Mouse (Mus musculus): ENCODE data around the gene Sptbn1. TPM values are rescaled to one million over a fixed set of nuclear protein-coding genes. Genes with fewer than 3 reads are reported as not detected.

Sptbn1 gene
- polyA plus RNA-seq, 1 experiment from 2014 or later: 75.6 TPM

DNA sequence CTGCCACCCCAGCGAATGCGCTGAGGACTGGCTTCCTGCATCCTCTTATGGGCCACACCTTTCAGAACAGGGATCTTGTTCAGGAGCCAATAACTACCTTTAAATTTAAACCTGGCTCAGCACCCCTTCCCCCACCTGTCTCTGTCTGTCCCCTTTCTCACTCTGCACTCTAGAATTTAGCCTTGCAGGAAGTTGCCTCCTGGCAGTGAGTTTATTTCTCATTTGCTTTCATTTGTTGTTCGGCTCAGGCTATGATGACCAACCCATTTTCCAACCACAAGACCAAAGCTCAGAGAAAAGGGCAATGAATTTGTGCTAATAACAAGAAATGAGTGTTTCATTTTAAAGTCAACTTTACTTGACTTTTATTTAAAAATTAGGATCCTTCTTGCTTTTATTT is 77.9 kb downstream of the Sptbn1 start:
- no peak overlapping the region for H3K4me3 ChIP-seq (replicated peaks)
- WGBS: 85% methylated on average over 3 of the region's 3 CpGs
- no peak overlapping the region for H3K4me2 ChIP-seq
- H3K36me3 ChIP-seq: no peaks in the 10 kb centered on the region
- H3K27me3 ChIP-seq: no peaks in the 10 kb centered on the region
- H3K4me1 ChIP-seq (replicated peaks): peaks cover 15% of the 10 kb centered on the region
- no peak overlapping the region for H3K27ac ChIP-seq
- no peaks in the 10 kb centered on the region for H3K9me3 ChIP-seq
- no peak for ATAC-seq (ENCODE audit: insufficient number of reproducible peaks, insufficient read depth, low FRiP score, low TSS enrichment, low read depth)
- H3K9ac ChIP-seq (replicated peaks): no peak overlapping the region

DNA sequence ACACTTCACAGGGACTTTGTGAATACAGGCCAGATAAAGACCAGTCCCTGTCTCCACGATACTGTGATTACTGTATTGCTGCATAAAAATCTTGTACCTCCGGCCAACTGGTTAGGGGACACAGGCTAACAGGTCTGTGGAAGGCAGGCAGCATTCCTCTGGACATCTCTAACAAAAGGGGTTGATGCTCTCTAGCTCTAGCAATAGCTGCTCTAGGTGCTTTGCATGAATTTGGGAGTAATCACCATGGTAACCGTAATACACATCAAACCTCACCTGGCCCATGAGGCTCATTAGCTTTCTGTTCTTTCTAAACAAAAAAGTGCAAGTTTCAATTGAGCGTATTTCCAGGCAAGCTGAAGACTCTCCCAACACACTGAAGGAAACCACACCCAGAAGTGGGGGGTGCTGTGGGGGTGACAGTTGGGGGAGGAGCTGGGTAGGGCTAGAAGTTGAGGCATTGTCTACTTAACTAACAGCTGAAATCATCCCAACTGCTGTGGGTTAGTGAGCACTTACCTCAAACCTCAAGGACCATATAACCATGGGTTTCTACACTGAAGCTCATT is 81.0 kb downstream of the Sptbn1 start:
- Histone ChIP-seq H3K36me3 (peaks cover 6% of the 10 kb centered on the region; the same call in 1 of the 2 replicates), H3K9me3 (no peaks in the 10 kb centered on the region), H3K27me3 (no peaks in the 10 kb centered on the region), H3K9ac (replicated peaks) (no peak overlapping the region), H3K27ac (no peak overlapping the region), H3K4me2 (no peak overlapping the region), H3K4me3 (replicated peaks) (no peak overlapping the region), H3K4me1 (replicated peaks) (peaks cover 23% of the 10 kb centered on the region)
- 86% methylated on average over 4 of the region's 4 CpGs for WGBS
- ATAC-seq (ENCODE audit: insufficient number of reproducible peaks, insufficient read depth, low FRiP score, low TSS enrichment, low read depth): no peak

DNA sequence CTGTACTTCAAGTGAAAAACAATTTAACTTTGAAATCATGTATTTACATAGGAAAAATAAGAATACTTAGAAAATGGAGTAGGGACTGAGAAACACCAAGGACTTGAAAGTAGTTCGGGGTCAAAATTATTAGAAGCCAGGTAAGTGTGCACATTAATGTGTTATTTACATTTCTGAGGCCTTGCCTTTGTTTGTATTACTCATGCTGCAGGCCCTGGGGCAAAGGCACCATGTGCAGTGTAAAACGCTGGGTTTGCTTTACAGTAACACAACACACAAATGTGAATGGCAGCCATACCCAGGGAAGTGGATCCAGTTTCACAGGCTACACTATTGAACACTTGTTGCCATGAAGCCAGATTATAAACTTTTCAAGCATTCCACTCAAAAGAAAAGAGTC is 83.4 kb downstream of the Sptbn1 start:
- Histone ChIP-seq H3K27ac (no peak overlapping the region), H3K27me3 (no peaks in the 10 kb centered on the region), H3K9ac (replicated peaks) (no peak overlapping the region), H3K4me1 (replicated peaks) (peaks cover 22% of the 10 kb centered on the region), H3K4me2 (no peak overlapping the region), H3K9me3 (no peaks in the 10 kb centered on the region), H3K4me3 (replicated peaks) (no peak overlapping the region), H3K36me3 (peaks cover 6% of the 10 kb centered on the region; the same call in 1 of the 2 replicates)
- no peak for ATAC-seq (ENCODE audit: insufficient number of reproducible peaks, insufficient read depth, low FRiP score, low TSS enrichment, low read depth)
- 71% methylated on average over 2 of the region's 2 CpGs for WGBS

DNA sequence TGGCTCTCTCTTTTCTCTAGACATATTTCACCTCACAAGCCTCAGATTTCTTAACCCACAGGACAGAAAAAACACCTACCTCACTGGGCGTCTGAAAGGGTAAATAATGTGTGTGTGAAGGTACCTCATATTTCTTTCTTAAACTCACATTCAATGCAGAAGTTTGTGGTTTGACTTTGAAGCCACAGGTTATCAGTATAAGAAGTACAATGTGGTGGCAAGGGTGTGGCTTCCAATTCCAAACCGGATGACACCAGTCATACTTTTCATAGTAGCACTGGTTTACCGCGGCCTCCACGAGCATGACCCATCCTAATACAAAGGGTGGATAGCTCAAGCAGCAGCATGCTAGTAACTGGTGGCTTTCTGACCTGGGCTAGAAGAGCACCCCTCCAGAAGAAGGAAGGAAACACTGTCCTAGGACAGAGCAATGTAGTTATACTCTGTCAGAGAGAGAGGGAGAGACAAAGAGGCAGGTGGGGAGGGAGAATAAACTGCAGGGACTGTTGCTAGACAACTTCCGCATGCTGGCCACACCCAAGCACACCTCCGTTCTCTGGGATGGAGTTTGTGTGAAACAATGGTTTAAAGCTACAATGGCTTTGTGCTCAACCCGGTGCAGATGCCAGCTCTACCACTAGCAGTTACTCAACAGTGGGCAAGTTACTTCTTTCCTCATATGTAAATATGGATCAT is 85.1 kb downstream of the Sptbn1 start:
- H3K27ac ChIP-seq: no peak overlapping the region
- WGBS: 93% methylated on average over 8 of the region's 8 CpGs
- H3K4me1 ChIP-seq (replicated peaks): peaks cover 22% of the 10 kb centered on the region
- H3K4me3 ChIP-seq (replicated peaks): no peak overlapping the region
- no peaks in the 10 kb centered on the region for H3K9me3 ChIP-seq
- peaks cover 6% of the 10 kb centered on the region; the same call in 1 of the 2 replicates for H3K36me3 ChIP-seq
- ATAC-seq (ENCODE audit: insufficient number of reproducible peaks, insufficient read depth, low FRiP score, low TSS enrichment, low read depth): no peak
- no peak overlapping the region for H3K4me2 ChIP-seq
- H3K27me3 ChIP-seq: no peaks in the 10 kb centered on the region
- H3K9ac ChIP-seq (replicated peaks): no peak overlapping the region

DNA sequence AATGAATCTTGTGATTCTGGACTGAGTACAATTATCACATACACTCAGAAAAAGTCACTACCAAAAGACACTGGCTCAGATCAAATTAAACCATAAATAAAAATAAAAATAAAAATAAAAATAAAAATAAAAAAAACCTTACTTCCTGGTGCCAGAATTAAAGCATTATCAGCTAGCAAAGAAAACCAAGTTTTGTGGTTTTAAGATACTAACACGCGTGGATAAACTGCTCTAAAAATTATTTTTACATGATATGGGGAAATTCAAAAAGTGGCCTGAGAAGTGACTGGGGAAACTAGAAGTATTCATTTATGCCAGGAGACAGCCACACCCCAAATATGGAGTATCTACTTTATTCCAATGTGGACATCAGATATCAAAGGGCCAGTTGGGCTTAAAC is 89.8 kb downstream of the Sptbn1 start:
- Histone ChIP-seq H3K36me3 (peaks cover 4% of the 10 kb centered on the region; the same call in 1 of the 2 replicates), H3K4me1 (replicated peaks) (peaks cover 11% of the 10 kb centered on the region; the same call in 1 of the 2 replicates), H3K27ac (no peak overlapping the region), H3K4me2 (no peak overlapping the region), H3K4me3 (replicated peaks) (no peak overlapping the region), H3K9me3 (no peaks in the 10 kb centered on the region), H3K9ac (replicated peaks) (no peak overlapping the region), H3K27me3 (no peaks in the 10 kb centered on the region)
- no peak for ATAC-seq (ENCODE audit: insufficient number of reproducible peaks, insufficient read depth, low FRiP score, low TSS enrichment, low read depth)
- WGBS: 94% methylated on average over 2 of the region's 2 CpGs

DNA sequence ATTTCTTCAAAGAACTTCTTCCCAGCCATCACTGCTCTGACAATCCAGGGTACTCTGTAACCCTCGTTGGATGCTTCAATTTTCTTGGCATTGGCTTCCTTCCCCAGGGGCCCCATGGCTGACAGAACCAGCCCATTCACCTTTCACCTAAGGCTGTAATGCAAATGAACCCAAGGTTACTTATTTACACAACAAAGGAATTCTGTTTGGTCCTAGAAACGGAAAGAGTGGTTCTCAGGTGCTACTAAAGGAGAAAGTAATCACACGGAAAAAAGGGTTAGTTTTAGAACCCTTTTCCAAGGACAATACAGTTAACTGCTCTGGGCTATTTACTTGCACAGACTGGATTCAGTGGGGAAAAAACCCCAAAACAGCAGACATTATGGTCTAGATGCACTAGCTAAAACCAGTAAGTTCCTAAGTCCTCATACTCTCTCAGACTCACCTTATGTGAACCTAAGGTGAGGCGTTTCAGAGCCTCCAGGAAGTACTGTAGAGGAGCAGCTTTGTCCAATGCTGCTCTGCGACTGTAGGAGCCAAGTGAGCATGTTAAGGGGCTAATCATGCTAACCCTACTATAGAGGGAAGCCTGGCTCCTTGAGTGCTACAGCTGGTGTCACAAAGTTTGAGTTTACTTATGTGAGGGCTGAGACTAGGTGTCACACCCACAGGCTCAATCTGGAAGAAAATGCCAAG is 90.7 kb downstream of the Sptbn1 start:
- Histone ChIP-seq H3K9me3 (no peaks in the 10 kb centered on the region), H3K36me3 (no peaks in the 10 kb centered on the region), H3K4me1 (replicated peaks) (peaks cover 11% of the 10 kb centered on the region; the same call in 1 of the 2 replicates), H3K9ac (replicated peaks) (no peak overlapping the region), H3K4me3 (replicated peaks) (no peak overlapping the region), H3K27me3 (no peaks in the 10 kb centered on the region), H3K27ac (no peak overlapping the region), H3K4me2 (no peak overlapping the region)
- WGBS: 37% methylated on average over 5 of the region's 5 CpGs
- no peak for ATAC-seq (ENCODE audit: insufficient number of reproducible peaks, insufficient read depth, low FRiP score, low TSS enrichment, low read depth)

DNA sequence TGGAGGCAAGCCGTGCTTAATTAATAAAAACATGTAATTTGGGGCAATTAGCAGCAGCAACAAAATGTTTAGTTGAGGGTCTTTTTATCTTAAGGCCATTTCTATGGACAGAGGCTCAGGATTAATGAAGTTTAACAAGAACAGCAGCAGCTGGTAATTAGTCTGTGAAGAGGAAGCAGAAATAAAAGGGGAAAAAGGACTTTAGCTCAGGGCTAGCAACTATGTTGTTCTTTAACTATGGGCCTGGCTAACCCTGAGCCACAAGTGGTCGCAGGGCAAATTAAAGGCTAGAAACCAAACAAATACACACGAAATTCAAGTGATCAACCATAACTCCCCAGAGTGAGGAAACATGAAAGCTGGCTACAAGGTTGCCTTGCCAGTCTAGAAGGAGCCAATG is 91.9 kb downstream of the Sptbn1 start:
- ATAC-seq (ENCODE audit: insufficient number of reproducible peaks, insufficient read depth, low FRiP score, low TSS enrichment, low read depth): no peak
- H3K4me1 ChIP-seq (replicated peaks): peaks cover 11% of the 10 kb centered on the region; the same call in 1 of the 2 replicates
- no peaks in the 10 kb centered on the region for H3K36me3 ChIP-seq
- WGBS: 41% methylated on average over 3 of the region's 3 CpGs
- no peaks in the 10 kb centered on the region for H3K9me3 ChIP-seq
- H3K4me3 ChIP-seq (replicated peaks): no peak overlapping the region
- peak overlapping the region; percentile 53; the same call in 1 of the 2 replicates for H3K27ac ChIP-seq
- H3K4me2 ChIP-seq: no peak overlapping the region
- H3K27me3 ChIP-seq: no peaks in the 10 kb centered on the region
- H3K9ac ChIP-seq (replicated peaks): no peak overlapping the region

DNA sequence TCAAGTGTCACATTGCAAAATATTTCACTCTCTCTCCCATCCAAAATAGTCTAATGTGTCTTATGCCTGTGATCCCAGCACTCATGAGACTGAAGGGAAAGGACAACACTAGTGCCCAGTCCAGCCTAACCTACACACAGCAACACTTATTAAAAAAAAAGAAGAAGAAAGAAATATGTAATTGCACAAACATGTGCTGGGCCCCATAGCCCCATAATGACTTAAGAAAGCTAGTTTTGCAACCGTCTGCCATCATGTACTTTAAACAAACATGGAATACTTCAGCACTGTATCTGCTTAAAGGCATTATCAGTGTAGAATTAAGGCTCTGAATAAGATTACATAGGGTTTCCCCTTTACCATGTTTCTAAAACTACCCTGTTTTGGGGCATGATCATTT is 92.4 kb downstream of the Sptbn1 start:
- ATAC-seq (ENCODE audit: insufficient number of reproducible peaks, insufficient read depth, low FRiP score, low TSS enrichment, low read depth): no peak
- Histone ChIP-seq H3K4me3 (replicated peaks) (no peak overlapping the region), H3K4me2 (no peak overlapping the region), H3K9ac (replicated peaks) (no peak overlapping the region), H3K36me3 (no peaks in the 10 kb centered on the region), H3K9me3 (no peaks in the 10 kb centered on the region), H3K27me3 (no peaks in the 10 kb centered on the region), H3K27ac (no peak overlapping the region), H3K4me1 (replicated peaks) (peaks cover 11% of the 10 kb centered on the region; the same call in 1 of the 2 replicates)
- WGBS: 74% methylated on average over 1 of the region's 1 CpGs

DNA sequence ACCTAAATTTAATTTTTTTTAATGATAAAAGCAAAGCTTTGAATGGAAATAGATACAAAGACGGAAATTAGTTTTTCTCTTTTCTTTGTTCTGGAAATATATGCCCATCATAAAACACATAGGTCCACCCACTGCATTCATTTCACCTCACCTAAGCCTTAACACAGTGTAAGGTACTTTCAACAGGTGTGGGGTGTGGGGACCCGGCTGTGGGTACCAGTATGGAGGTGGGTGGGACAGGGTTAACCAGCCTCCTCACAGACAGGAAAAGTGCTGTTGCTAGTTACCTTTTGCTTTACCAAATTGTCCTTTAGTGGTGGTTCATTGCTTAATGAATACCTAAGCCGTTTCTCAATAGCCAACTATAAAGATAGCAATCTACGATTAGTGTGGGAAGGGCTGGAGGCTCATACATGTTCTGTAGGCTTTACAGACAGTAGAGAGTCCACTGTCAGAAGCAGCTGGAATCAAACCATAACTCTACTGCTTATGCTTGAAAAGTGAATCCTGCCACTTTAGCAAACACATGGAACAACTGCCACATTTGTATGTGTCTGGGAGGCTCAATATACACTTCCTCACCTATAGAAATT is 96.3 kb downstream of the Sptbn1 start:
- H3K4me1 ChIP-seq (replicated peaks): peaks cover 12% of the 10 kb centered on the region
- no peak overlapping the region for H3K27ac ChIP-seq
- ATAC-seq (ENCODE audit: insufficient number of reproducible peaks, insufficient read depth, low FRiP score, low TSS enrichment, low read depth): no peak
- H3K4me3 ChIP-seq (replicated peaks): no peak overlapping the region
- H3K4me2 ChIP-seq: no peak overlapping the region
- H3K9ac ChIP-seq (replicated peaks): no peak overlapping the region
- H3K36me3 ChIP-seq: no peaks in the 10 kb centered on the region
- H3K9me3 ChIP-seq: no peaks in the 10 kb centered on the region
- 85% methylated on average over 4 of the region's 4 CpGs for whole genome bisulfite sequencing
- no peaks in the 10 kb centered on the region for H3K27me3 ChIP-seq

DNA sequence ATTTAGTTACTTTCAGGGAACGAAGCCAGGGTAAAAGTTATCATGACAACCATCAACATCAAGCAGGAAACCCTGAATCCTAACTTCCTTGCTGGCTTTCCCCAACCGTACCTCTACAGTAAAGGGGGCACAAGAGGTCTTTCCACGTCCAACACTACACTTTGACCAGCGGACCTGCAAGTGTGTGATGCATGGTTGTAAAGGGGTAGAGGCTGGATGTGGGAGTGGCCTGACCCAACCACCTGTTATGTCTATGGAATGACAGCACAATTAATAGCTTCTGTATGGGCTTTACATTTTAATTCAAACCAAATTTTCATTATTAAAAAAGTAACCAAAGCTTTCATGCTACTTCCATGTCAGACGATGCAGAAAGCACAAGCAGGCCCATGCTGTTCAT is 96.8 kb downstream of the Sptbn1 start:
- ATAC-seq (ENCODE audit: insufficient number of reproducible peaks, insufficient read depth, low FRiP score, low TSS enrichment, low read depth): no peak

DNA sequence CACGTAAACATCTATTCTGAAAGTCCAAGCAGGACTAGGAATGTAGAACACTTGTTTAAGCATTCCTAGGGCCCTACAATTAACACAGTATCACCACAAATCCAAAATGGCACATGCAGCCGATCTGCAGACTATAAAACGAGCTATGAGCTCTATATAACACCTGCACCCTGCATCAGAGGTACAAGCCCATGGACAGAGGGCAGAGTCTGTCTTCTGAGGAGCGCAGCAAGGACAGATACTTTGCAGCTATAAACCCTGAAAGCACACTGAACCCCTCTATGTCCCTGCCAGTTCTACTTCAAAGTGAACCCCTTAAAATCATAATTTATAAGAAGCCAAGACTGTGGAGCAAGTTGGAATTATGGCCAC is 101.4 kb downstream of the Sptbn1 start:
- H3K9me3 ChIP-seq: no peaks in the 10 kb centered on the region
- no peak overlapping the region for H3K4me2 ChIP-seq
- no peak overlapping the region for H3K4me3 ChIP-seq (replicated peaks)
- H3K4me1 ChIP-seq (replicated peaks): peaks cover 12% of the 10 kb centered on the region
- 0 out of 2 replicates have a peak overlapping the region, but pooled peaks have one; percentile 13 for H3K27ac ChIP-seq
- H3K9ac ChIP-seq (replicated peaks): no peak overlapping the region
- no peaks in the 10 kb centered on the region for H3K27me3 ChIP-seq
- no peak for ATAC-seq (ENCODE audit: insufficient number of reproducible peaks, insufficient read depth, low FRiP score, low TSS enrichment, low read depth)
- 62% methylated on average over 4 of the region's 4 CpGs for WGBS
- H3K36me3 ChIP-seq: no peaks in the 10 kb centered on the region

More for the DNA sequence above, 96.8 kb downstream of the Sptbn1 start:
- no peaks in the 10 kb centered on the region for H3K36me3 ChIP-seq
- H3K9me3 ChIP-seq: no peaks in the 10 kb centered on the region
- H3K27ac ChIP-seq: no peak overlapping the region
- no peak overlapping the region for H3K4me3 ChIP-seq (replicated peaks)
- WGBS: 88% methylated on average over 5 of the region's 5 CpGs
- no peak overlapping the region for H3K9ac ChIP-seq (replicated peaks)
- H3K27me3 ChIP-seq: no peaks in the 10 kb centered on the region
- H3K4me2 ChIP-seq: no peak overlapping the region
- peaks cover 12% of the 10 kb centered on the region for H3K4me1 ChIP-seq (replicated peaks)

Measured in limb, embryonic 12.5 days (tissue).